Mouse (Mus musculus): ENCODE measurements around the gene Atad2b.

Atad2b gene

DNA sequence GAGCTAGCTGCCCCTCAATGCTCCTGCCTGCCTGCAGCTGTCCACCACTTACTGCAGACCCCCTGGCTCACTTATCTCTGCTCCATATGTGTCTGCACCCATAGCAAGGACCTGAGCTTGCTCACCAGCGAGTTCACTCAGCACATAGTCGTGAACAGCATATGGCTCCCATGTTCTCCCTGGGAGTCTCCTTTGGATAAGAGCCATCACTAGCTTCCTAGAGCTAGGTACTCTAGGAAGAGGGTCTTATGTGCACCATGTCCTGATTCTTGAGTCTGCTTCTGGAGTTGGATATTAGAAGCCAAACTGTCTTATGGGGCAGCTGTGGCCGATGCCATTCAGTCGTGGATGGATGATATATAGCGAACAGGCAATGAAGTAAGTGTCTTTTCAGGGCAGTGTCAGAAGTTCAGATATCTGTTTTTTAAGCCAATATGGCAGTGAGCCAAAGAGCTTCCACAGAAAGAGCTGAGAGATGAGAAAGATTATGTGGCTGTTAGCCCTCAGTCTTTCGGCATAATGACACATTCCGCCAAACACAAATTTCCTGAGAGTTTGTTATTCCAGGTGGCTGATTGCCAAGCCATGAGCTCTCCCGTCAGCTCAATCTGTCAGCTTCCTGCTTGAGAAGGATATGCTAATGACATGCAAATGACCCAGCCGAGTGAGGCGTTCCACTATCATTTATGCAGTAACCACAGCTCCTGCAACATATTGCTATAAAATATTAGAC lies 170.8 kb downstream of the Atad2b start:
- peak; percentile 60 to 71 for DNase-seq

DNA sequence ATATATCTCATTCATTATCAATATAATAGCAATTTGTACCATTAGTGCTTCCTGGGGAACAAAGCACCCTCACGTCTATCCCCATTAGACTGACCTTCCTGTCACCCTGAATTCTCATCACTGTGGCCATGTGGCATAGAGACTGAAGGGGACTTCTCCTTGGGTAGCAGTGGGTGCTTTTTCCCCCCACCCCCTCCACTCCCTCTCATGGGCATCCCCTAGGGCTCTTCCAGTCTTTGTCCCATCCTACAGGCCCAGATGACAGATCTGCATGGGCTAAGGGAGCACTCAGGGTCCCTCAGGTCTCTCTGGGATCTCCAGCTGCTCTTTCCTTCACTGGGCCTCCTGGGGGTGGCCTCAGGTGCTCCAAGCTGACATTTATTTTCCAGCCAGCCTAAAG lies 171.5 kb downstream of the Atad2b start:
- no peak for DNase-seq
